Mouse (Mus musculus): ENCODE measurements around the gene Pqlc2. TPM values are rescaled to one million over a fixed set of nuclear protein-coding genes. Genes with fewer than 3 reads are reported as not detected.
A peak's percentile ranks its signal among the peaks of the same experiment; 100 is the strongest.

Gene Pqlc2
- polyA plus RNA-seq, 1 experiment from 2014 or later = 14.0 TPM

DNA sequence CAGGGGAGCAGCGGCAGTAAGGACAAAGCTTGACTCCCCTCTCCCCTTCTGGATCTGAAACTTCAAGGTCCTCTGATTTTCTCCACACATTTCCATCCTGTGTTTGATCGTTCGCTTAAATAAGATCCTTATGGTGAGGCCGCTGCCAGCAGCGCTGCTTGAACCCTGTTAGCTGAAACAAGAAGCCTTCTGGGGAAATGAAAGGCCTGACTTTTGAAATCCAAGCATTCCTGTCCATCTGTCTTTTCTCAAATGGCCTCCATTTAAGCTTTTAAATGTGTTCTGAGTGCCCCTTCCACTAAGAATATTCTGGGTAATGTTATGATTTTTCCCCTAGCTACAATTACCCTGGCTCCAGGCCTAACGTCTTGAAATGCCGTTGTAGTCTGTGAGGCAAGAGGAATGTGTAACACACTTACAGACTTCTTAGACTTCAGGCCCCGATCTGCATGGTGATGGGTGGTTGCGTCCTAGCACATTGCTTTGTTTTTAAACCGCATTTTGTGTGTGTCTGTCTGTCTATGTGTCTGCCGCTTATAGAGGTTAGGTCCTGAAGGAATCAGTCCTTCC lies 51.1 kb downstream of the Pqlc2 start:
- Histone ChIP-seq H3K27me3 (replicated peaks; ENCODE audit: control insufficient read depth, insufficient read depth, low read length) (no peaks in the 10 kb centered on the region), H3K9ac (ENCODE audit: low read depth, low read length) (no peak overlapping the region), H3K36me3 (ENCODE audit: control insufficient read depth, insufficient read depth, low read length) (0 out of 2 replicates have a peak, but pooled peaks cover 5% of the 10 kb centered on the region)

GRCm38 (mm10) chr4:139258621-139259301 lies 51.7 kb downstream of the Pqlc2 start:
- Histone ChIP-seq H3K9me3 (ENCODE audit: control insufficient read depth, low read length) (no peaks in the 10 kb centered on the region), H3K4me2 (ENCODE audit: low read length) (no peak overlapping the region), H3K27me3 (replicated peaks; ENCODE audit: control insufficient read depth, insufficient read depth, low read length) (no peaks in the 10 kb centered on the region), H3K9ac (ENCODE audit: low read depth, low read length) (no peak overlapping the region), H3K36me3 (ENCODE audit: control insufficient read depth, insufficient read depth, low read length) (0 out of 2 replicates have a peak, but pooled peaks cover 3% of the 10 kb centered on the region), H3K27ac (ENCODE audit: low read depth, low read length) (peak overlapping the region; percentile 12; the same call in 1 of the 2 replicates), H3K4me3 (ENCODE audit: low read length) (no peak overlapping the region), H3K4me1 (ENCODE audit: control insufficient read depth, insufficient read depth, low read depth, low read length) (no peaks in the 10 kb centered on the region)
- no peak for ATAC-seq
- WGBS = 84% methylated on average over 6 of the region's 6 CpGs

More for the DNA sequence above, 51.1 kb downstream of the Pqlc2 start:
- Histone ChIP-seq H3K4me3 (ENCODE audit: low read length) (no peak overlapping the region), H3K9me3 (ENCODE audit: control insufficient read depth, low read length) (no peaks in the 10 kb centered on the region), H3K4me1 (ENCODE audit: control insufficient read depth, insufficient read depth, low read depth, low read length) (no peaks in the 10 kb centered on the region), H3K27ac (ENCODE audit: low read depth, low read length) (peak overlapping the region; percentile 12; the same call in 1 of the 2 replicates), H3K4me2 (ENCODE audit: low read length) (no peak overlapping the region)
- WGBS = 85% methylated on average over 11 of the region's 11 CpGs
- ATAC-seq = no peak

DNA sequence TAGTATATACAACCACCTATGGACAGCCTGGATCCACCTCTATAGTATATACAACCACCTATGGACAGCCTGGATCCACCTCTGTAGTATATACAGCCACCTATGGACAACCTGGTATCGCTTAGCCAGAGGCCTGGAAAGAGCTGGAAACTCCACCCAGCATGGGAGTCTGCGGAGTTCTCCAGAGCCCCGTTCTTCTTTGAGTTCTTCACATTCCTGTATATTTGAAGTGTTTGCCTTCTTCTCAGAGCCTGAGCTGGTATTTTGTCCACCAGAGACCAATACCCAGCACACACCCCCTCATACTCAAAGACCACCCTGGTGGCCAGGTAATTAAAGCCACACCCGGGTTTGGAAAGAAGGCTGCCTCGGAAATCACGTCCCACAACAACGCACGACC lies 53.8 kb downstream of the Pqlc2 start:
- H3K4me3 ChIP-seq (ENCODE audit: low read length) = no peak overlapping the region
- WGBS = 92% methylated on average over 8 of the region's 8 CpGs
- H3K9me3 ChIP-seq (ENCODE audit: control insufficient read depth, low read length) = no peaks in the 10 kb centered on the region
- no peak overlapping the region for H3K27ac ChIP-seq (ENCODE audit: low read depth, low read length)
- peaks cover 2% of the 10 kb centered on the region for H3K4me1 ChIP-seq (ENCODE audit: control insufficient read depth, insufficient read depth, low read depth, low read length)
- no peaks in the 10 kb centered on the region for H3K27me3 ChIP-seq (replicated peaks; ENCODE audit: control insufficient read depth, insufficient read depth, low read length)
- H3K36me3 ChIP-seq (ENCODE audit: control insufficient read depth, insufficient read depth, low read length) = no peaks in the 10 kb centered on the region
- no peak overlapping the region for H3K4me2 ChIP-seq (ENCODE audit: low read length)
- no peak overlapping the region for H3K9ac ChIP-seq (ENCODE audit: low read depth, low read length)
- no peak for ATAC-seq

DNA sequence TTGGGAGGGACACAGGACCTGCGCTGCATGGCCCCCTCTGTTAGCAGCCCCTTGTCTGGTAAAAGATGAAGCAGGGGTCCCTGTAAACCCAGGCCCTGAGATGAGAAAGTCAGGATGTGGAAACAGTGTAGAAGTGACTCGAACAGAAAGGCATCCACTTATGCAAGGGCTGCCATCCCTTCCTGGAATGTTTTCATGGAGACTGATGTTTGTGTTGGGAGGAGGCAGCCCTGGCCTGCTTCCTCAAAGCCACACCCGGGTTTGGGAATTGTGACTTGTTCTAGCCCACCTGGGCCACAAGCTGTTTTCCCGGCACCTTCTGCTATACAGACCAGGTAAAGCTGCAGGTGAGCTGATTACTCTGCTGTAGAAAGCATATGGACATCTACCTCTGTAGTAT lies 54.4 kb downstream of the Pqlc2 start:
- H3K36me3 ChIP-seq (ENCODE audit: control insufficient read depth, insufficient read depth, low read length) = no peaks in the 10 kb centered on the region

DNA sequence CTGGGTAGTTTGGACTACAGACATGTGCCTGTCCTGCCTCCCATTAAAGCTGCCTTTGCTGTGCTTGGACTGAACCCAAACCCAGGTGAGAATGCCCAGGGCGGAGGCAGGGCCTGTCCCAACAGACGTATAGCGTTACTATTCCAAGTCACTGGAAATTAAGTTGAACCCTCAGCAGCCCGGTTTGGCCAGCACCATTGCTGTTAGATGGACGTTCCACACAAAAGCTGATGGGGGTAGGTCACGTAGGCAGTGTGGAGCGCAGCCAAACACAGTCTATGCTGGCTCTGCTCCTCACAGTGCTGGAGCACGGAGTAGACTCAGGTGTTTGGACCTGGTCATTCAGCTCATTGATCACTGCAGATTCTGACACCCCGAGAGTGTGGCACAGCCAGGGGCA lies 57.3 kb downstream of the Pqlc2 start:
- ATAC-seq = no peak
- WGBS = 84% methylated on average over 9 of the region's 9 CpGs
- no peak overlapping the region for H3K9ac ChIP-seq (ENCODE audit: low read depth, low read length)
- peaks cover 12% of the 10 kb centered on the region for H3K4me1 ChIP-seq (ENCODE audit: control insufficient read depth, insufficient read depth, low read depth, low read length)
- H3K27ac ChIP-seq (ENCODE audit: low read depth, low read length) = no peak overlapping the region
- H3K27me3 ChIP-seq (replicated peaks; ENCODE audit: control insufficient read depth, insufficient read depth, low read length) = no peaks in the 10 kb centered on the region
- H3K9me3 ChIP-seq (ENCODE audit: control insufficient read depth, low read length) = no peaks in the 10 kb centered on the region
- H3K36me3 ChIP-seq (ENCODE audit: control insufficient read depth, insufficient read depth, low read length) = no peaks in the 10 kb centered on the region
- no peak overlapping the region for H3K4me3 ChIP-seq (ENCODE audit: low read length)
- no peak overlapping the region for H3K4me2 ChIP-seq (ENCODE audit: low read length)

More for the DNA sequence above, 54.4 kb downstream of the Pqlc2 start:
- no peaks in the 10 kb centered on the region for H3K27me3 ChIP-seq (replicated peaks; ENCODE audit: control insufficient read depth, insufficient read depth, low read length)
- no peak overlapping the region for H3K4me2 ChIP-seq (ENCODE audit: low read length)
- no peak overlapping the region for H3K27ac ChIP-seq (ENCODE audit: low read depth, low read length)
- H3K9me3 ChIP-seq (ENCODE audit: control insufficient read depth, low read length) = no peaks in the 10 kb centered on the region
- WGBS = 80% methylated on average over 4 of the region's 4 CpGs
- peaks cover 7% of the 10 kb centered on the region for H3K4me1 ChIP-seq (ENCODE audit: control insufficient read depth, insufficient read depth, low read depth, low read length)
- H3K9ac ChIP-seq (ENCODE audit: low read depth, low read length) = no peak overlapping the region
- no peak overlapping the region for H3K4me3 ChIP-seq (ENCODE audit: low read length)
- no peak for ATAC-seq

GRCm38 (mm10) chr4:139252051-139252760 lies 58.3 kb downstream of the Pqlc2 start:
- Histone ChIP-seq H3K36me3 (ENCODE audit: control insufficient read depth, insufficient read depth, low read length) (no peaks in the 10 kb centered on the region), H3K9ac (ENCODE audit: low read depth, low read length) (no peak overlapping the region), H3K4me2 (ENCODE audit: low read length) (no peak overlapping the region), H3K4me1 (ENCODE audit: control insufficient read depth, insufficient read depth, low read depth, low read length) (peaks cover 18% of the 10 kb centered on the region), H3K27me3 (replicated peaks; ENCODE audit: control insufficient read depth, insufficient read depth, low read length) (no peaks in the 10 kb centered on the region), H3K27ac (ENCODE audit: low read depth, low read length) (no peak overlapping the region), H3K9me3 (ENCODE audit: control insufficient read depth, low read length) (no peaks in the 10 kb centered on the region), H3K4me3 (ENCODE audit: low read length) (no peak overlapping the region)
- 52% methylated on average over 22 of the region's 22 CpGs for WGBS
- peak; percentile 58; the same call in 1 of the 2 replicates for ATAC-seq

DNA sequence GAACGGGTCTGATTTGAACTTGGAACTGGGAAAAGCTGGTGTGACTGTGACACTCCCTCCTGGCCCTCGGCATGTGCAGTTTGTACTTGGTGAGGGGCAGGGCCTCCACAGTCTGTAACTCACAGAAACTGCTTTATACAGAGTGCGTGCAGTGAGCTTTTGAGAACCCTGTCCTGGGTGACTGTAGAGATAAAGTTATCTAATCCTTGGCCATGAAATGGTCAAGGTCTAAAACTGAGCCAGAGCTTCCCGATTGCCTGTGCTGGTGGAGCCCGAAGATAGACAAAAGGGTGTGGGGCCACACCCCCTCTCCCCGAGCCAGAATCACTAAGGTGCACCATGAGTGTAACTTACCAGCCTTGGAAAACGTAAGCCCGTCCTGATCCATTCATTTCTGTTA lies 59.6 kb downstream of the Pqlc2 start:
- Histone ChIP-seq H3K4me2 (ENCODE audit: low read length) (no peak overlapping the region), H3K27ac (ENCODE audit: low read depth, low read length) (no peak overlapping the region), H3K9me3 (ENCODE audit: control insufficient read depth, low read length) (no peaks in the 10 kb centered on the region), H3K36me3 (ENCODE audit: control insufficient read depth, insufficient read depth, low read length) (no peaks in the 10 kb centered on the region), H3K4me1 (ENCODE audit: control insufficient read depth, insufficient read depth, low read depth, low read length) (peaks cover 30% of the 10 kb centered on the region), H3K27me3 (replicated peaks; ENCODE audit: control insufficient read depth, insufficient read depth, low read length) (no peaks in the 10 kb centered on the region), H3K4me3 (ENCODE audit: low read length) (no peak overlapping the region), H3K9ac (ENCODE audit: low read depth, low read length) (no peak overlapping the region)
- no peak for ATAC-seq
- 76% methylated on average over 8 of the region's 8 CpGs for WGBS

GRCm38 (mm10) chr4:139250043-139250442 lies 60.5 kb downstream of the Pqlc2 start:
- Histone ChIP-seq H3K27me3 (replicated peaks; ENCODE audit: control insufficient read depth, insufficient read depth, low read length) (no peaks in the 10 kb centered on the region), H3K4me3 (ENCODE audit: low read length) (no peak overlapping the region), H3K4me1 (ENCODE audit: control insufficient read depth, insufficient read depth, low read depth, low read length) (peaks cover 31% of the 10 kb centered on the region), H3K36me3 (ENCODE audit: control insufficient read depth, insufficient read depth, low read length) (no peaks in the 10 kb centered on the region), H3K4me2 (ENCODE audit: low read length) (no peak overlapping the region), H3K27ac (ENCODE audit: low read depth, low read length) (no peak overlapping the region), H3K9me3 (ENCODE audit: control insufficient read depth, low read length) (no peaks in the 10 kb centered on the region), H3K9ac (ENCODE audit: low read depth, low read length) (no peak overlapping the region)
- ATAC-seq = no peak
- WGBS = 76% methylated on average over 5 of the region's 5 CpGs

DNA sequence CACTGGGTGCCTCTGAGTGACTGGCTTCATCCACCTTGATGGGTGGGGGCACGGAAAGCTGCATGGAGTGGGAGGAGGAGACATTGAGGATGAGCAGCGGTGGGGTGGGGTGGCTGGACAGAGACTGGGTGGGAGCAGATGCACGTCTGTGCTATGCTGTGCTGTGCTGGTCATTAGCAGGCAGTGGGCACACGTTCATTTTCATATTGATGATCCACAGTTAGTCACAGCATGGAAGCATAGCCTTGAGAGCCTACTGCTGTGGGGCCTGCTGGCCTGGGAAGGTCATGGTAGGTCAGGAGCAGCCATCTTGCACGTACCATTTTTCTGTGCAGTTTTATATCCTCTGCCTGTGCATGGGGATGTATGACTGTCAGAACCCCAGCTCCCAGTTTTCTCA lies 61.8 kb downstream of the Pqlc2 start:
- no peaks in the 10 kb centered on the region for H3K36me3 ChIP-seq (ENCODE audit: control insufficient read depth, insufficient read depth, low read length)
- H3K9me3 ChIP-seq (ENCODE audit: control insufficient read depth, low read length) = no peaks in the 10 kb centered on the region
- WGBS = 65% methylated on average over 5 of the region's 5 CpGs
- no peaks in the 10 kb centered on the region for H3K27me3 ChIP-seq (replicated peaks; ENCODE audit: control insufficient read depth, insufficient read depth, low read length)
- no peak overlapping the region for H3K4me2 ChIP-seq (ENCODE audit: low read length)
- H3K9ac ChIP-seq (ENCODE audit: low read depth, low read length) = no peak overlapping the region
- H3K27ac ChIP-seq (ENCODE audit: low read depth, low read length) = no peak overlapping the region
- peaks cover 38% of the 10 kb centered on the region for H3K4me1 ChIP-seq (ENCODE audit: control insufficient read depth, insufficient read depth, low read depth, low read length)
- no peak overlapping the region for H3K4me3 ChIP-seq (ENCODE audit: low read length)
- ATAC-seq = no peak
